In genomic region chr10:128743235-128743634, GRCm38 (mm10) we compare ENCODE assay signal across 8 mouse cellular contexts. TPM values are rescaled to one million over a fixed set of nuclear protein-coding genes. Genes with fewer than 3 reads are reported as not detected.
DNase-seq lines count a peak whose midpoint lies in the region; ATAC-seq and TF ChIP-seq lines count a peak whose summit lies in the region.

No protein-coding gene starts in this region.

- no peaks in the 10 kb centered on the region; the same call in 1 of the 2 replicates for H3K79me2 ChIP-seq in liver, adult 2 months (ENCODE audit: control insufficient read depth, insufficient read depth, low read length)
- no peaks in the 10 kb centered on the region for H3K79me2 ChIP-seq in myocyte (ENCODE audit: control insufficient read depth, insufficient read depth)

- no peak for TF ChIP-seq POLR2A in liver, adult 2 months (IDR thresholded peaks at IDR 0.05; ENCODE audit: extremely low read depth, insufficient read depth, low read length)
- TF ChIP-seq POLR2A in myocyte (IDR thresholded peaks at IDR 0.05; ENCODE audit: insufficient read length, low read depth): no peak

- peaks cover 9% of the 10 kb centered on the region for H3K4me1 ChIP-seq in liver, adult 2 months (ENCODE audit: control insufficient read depth, insufficient read depth, low read length)
- peaks cover 24% of the 10 kb centered on the region for H3K4me1 ChIP-seq in forebrain, embryonic 13.5 days
- H3K4me1 ChIP-seq in limb, embryonic 13.5 days: peaks cover 18% of the 10 kb centered on the region

- no peak for ATAC-seq in forebrain, embryonic 13.5 days
- no peak for ATAC-seq in limb, embryonic 13.5 days (ENCODE audit: low FRiP score, low read depth)

- H3K36me3 ChIP-seq in liver, adult 2 months (ENCODE audit: control insufficient read depth, insufficient read depth, low read length): no peaks in the 10 kb centered on the region
- no peaks in the 10 kb centered on the region for H3K36me3 ChIP-seq in forebrain, embryonic 13.5 days (ENCODE audit: poor library complexity, severe bottlenecking)
- H3K36me3 ChIP-seq in limb, embryonic 13.5 days: no peaks in the 10 kb centered on the region
- H3K36me3 ChIP-seq in myocyte (ENCODE audit: control insufficient read depth, insufficient read depth): no peaks in the 10 kb centered on the region

- peak overlapping the region; percentile 71 for H3K27ac ChIP-seq in liver, adult 2 months (replicated peaks; ENCODE audit: insufficient read depth, low read depth, low read length)
- H3K27ac ChIP-seq in forebrain, embryonic 13.5 days: no peak overlapping the region
- no peak overlapping the region for H3K27ac ChIP-seq in limb, embryonic 13.5 days

- H3K9ac ChIP-seq in liver, adult 2 months (ENCODE audit: low read depth, low read length): peak overlapping the region; percentile 82
- peak overlapping the region; percentile 78 for H3K9ac ChIP-seq in forebrain, embryonic 13.5 days
- peak overlapping the region; percentile 84 for H3K9ac ChIP-seq in limb, embryonic 13.5 days

- peak overlapping the region; percentile 92 for H3K4me2 ChIP-seq in forebrain, embryonic 13.5 days
- H3K4me2 ChIP-seq in limb, embryonic 13.5 days (replicated peaks): peak overlapping the region; percentile 89
- H3K4me2 ChIP-seq in myocyte (ENCODE audit: low read depth): peak overlapping the region; percentile 84

- peak overlapping the region; percentile 28 for H3ac ChIP-seq in myocyte (ENCODE audit: control insufficient read depth, insufficient read length)

- intact Hi-C loops in left cerebral cortex, postnatal 14 days (cut with DNase I): loop anchor here (5.0 kb wide), 1 partner anchor 149 kb away; the partner anchor contains the start of gene Gdf11

- no peak for DNase-seq in liver, adult 2 months (ENCODE audit: extremely low read depth, low read depth, low spot score)
- no peak for DNase-seq in liver
- DNase-seq in spleen, adult 12 weeks (ENCODE audit: low spot score): no peak
- DNase-seq in left cerebral cortex, postnatal 14 days (ENCODE audit: low spot score in 2 of 2): no peak
- no peak for DNase-seq in urinary bladder, postnatal 4 days (ENCODE audit: low spot score in 2 of 2)

- peak overlapping the region; percentile 62 for H3K4me3 ChIP-seq in liver, adult 2 months (ENCODE audit: insufficient read depth, low read depth, low read length)
- H3K4me3 ChIP-seq in forebrain, embryonic 13.5 days: peak overlapping the region; percentile 56
- peak overlapping the region; percentile 74 for H3K4me3 ChIP-seq in limb, embryonic 13.5 days
- H3K4me3 ChIP-seq in myocyte: peak overlapping the region; percentile 48

- TF ChIP-seq CTCF in liver, adult 2 months (IDR thresholded peaks at IDR 0.05; ENCODE audit: low read depth, low read length): no peak

- WGBS in liver, adult 2 months: 3% methylated on average over 7 of the region's 7 CpGs
- 6% methylated on average over 7 of the region's 7 CpGs for WGBS in forebrain, embryonic 13.5 days
- 6% methylated on average over 7 of the region's 7 CpGs for WGBS in limb, embryonic 13.5 days

- no peaks in the 10 kb centered on the region for H3K27me3 ChIP-seq in liver, adult 2 months (ENCODE audit: control insufficient read depth, insufficient read depth, low read length)
- peaks cover 57% of the 10 kb centered on the region for H3K27me3 ChIP-seq in forebrain, embryonic 13.5 days
- H3K27me3 ChIP-seq in limb, embryonic 13.5 days: peaks cover 13% of the 10 kb centered on the region
- no peaks in the 10 kb centered on the region for H3K27me3 ChIP-seq in myocyte (ENCODE audit: control insufficient read depth, insufficient read depth, insufficient read length)

- no peaks in the 10 kb centered on the region for H3K9me3 ChIP-seq in forebrain, embryonic 13.5 days (replicated peaks)
- H3K9me3 ChIP-seq in limb, embryonic 13.5 days: no peaks in the 10 kb centered on the region

TF ChIP-seq in myocyte, 11 proteins besides CTCF, POLR2A, EP300 and RAD21:
- TF ChIP-seq MYOD1 (IDR thresholded peaks at IDR 0.05; ENCODE audit: control insufficient read depth in 1 of 3, insufficient read length in 2 of 3, low read depth in 2 of 3) (no peak), USF1 (IDR thresholded peaks at IDR 0.05; ENCODE audit: low read depth) (no peak), SRF (IDR thresholded peaks at IDR 0.05; ENCODE audit: control insufficient read depth, insufficient read length, low read depth) (no peak), MAX (IDR thresholded peaks at IDR 0.05; ENCODE audit: low read depth) (no peak), TCF3 (IDR thresholded peaks at IDR 0.05; ENCODE audit: insufficient read length, low read depth) (no peak), MYOG (IDR thresholded peaks at IDR 0.05; ENCODE audit: control insufficient read depth in 1 of 3, insufficient read depth in 1 of 3, insufficient read length in 2 of 3, low read depth in 2 of 3) (no peak), TCF12 (IDR thresholded peaks at IDR 0.05; ENCODE audit: insufficient read depth, poor library complexity, severe bottlenecking) (no peak), REST (IDR thresholded peaks at IDR 0.05; ENCODE audit: insufficient read depth, insufficient read length) (no peak), POLR2AphosphoS2 (IDR thresholded peaks at IDR 0.05; ENCODE audit: insufficient read length, low read depth) (no peak), CEBPB (IDR thresholded peaks at IDR 0.05; ENCODE audit: insufficient read depth, poor library complexity, severe bottlenecking) (no peak), E2F4 (IDR thresholded peaks at IDR 0.05; ENCODE audit: insufficient read depth) (no peak)

RNA-seq across cellular contexts. Expression of gene Dgka, which starts 1.4 kb away (rescaled TPM):
- total RNA-seq in liver, adult 2 months (2014; rRNA removed): 4.1 and 6.5 TPM in 2 replicates
- 7.1 and 7.2 TPM in 2 replicates for polyA plus RNA-seq in liver, adult 2 months (2012; rRNA removed)
- polyA plus RNA-seq in forebrain, embryonic 13.5 days (2015; fragmentation: Nextera tagmentation; extraction: Ambion mirVana): 3.0 and 3.6 TPM in 2 replicates
- polyA plus RNA-seq in limb, embryonic 13.5 days (2015; fragmentation: Nextera tagmentation; extraction: Ambion mirVana): 12.0 and 12.1 TPM in 2 replicates
- polyA plus RNA-seq in myocyte (2012; fragmentation: generic; extraction: Trizol): 13.2 TPM
- 1 to 10 TPM; 4.8 to 6.3 TPM for total RNA-seq in left cerebral cortex, postnatal 14 days (2021)

RNA-seq across cellular contexts. Expression of gene Pym1, which starts 4.5 kb away (rescaled TPM):
- total RNA-seq in liver, adult 2 months (2014; rRNA removed): 9.5 and 12.7 TPM in 2 replicates
- polyA plus RNA-seq in liver, adult 2 months (2012; rRNA removed): 15.0 and 15.6 TPM in 2 replicates
- 49.6 and 50.2 TPM in 2 replicates for polyA plus RNA-seq in forebrain, embryonic 13.5 days (2015; fragmentation: Nextera tagmentation; extraction: Ambion mirVana)
- polyA plus RNA-seq in limb, embryonic 13.5 days (2015; fragmentation: Nextera tagmentation; extraction: Ambion mirVana): 44.0 and 47.9 TPM in 2 replicates
- 32.6 TPM for polyA plus RNA-seq in myocyte (2012; fragmentation: generic; extraction: Trizol)
- 10 to 100 TPM; 30.7 to 32.7 TPM for total RNA-seq in left cerebral cortex, postnatal 14 days (2021)

RNA-seq across cellular contexts. Expression of gene Cdk2, which starts 38.4 kb away (rescaled TPM):
- 4.7 and 7.6 TPM in 2 replicates for total RNA-seq in liver, adult 2 months (2014; rRNA removed)
- 7.0 and 8.3 TPM in 2 replicates for polyA plus RNA-seq in liver, adult 2 months (2012; rRNA removed)
- polyA plus RNA-seq in forebrain, embryonic 13.5 days (2015; fragmentation: Nextera tagmentation; extraction: Ambion mirVana): 69.9 and 73.7 TPM in 2 replicates
- polyA plus RNA-seq in limb, embryonic 13.5 days (2015; fragmentation: Nextera tagmentation; extraction: Ambion mirVana): 132 and 134 TPM in 2 replicates
- polyA plus RNA-seq in myocyte (2012; fragmentation: generic; extraction: Trizol): 39.9 TPM
- total RNA-seq in left cerebral cortex, postnatal 14 days (2021): 1 to 10 TPM; 4.7 to 5.1 TPM

RNA-seq across cellular contexts. Expression of gene Pmel, which starts 39.2 kb away (rescaled TPM):
- 0.09 and 0.40 TPM in 2 replicates for total RNA-seq in liver, adult 2 months (2014; rRNA removed)
- polyA plus RNA-seq in liver, adult 2 months (2012; rRNA removed): 0.72 and 0.83 TPM in 2 replicates
- polyA plus RNA-seq in forebrain, embryonic 13.5 days (2015; fragmentation: Nextera tagmentation; extraction: Ambion mirVana): 0.17 and 0.21 TPM in 2 replicates
- 2.2 and 2.3 TPM in 2 replicates for polyA plus RNA-seq in limb, embryonic 13.5 days (2015; fragmentation: Nextera tagmentation; extraction: Ambion mirVana)
- polyA plus RNA-seq in myocyte (2012; fragmentation: generic; extraction: Trizol): 0.17 TPM
- total RNA-seq in left cerebral cortex, postnatal 14 days (2021): 1 to 10 TPM in 1 of 2 experiments, under 1 TPM in 1; 0.97 to 1.2 TPM

RNA-seq across cellular contexts. Expression of gene Rab5b, which starts 47.2 kb away (rescaled TPM):
- total RNA-seq in liver, adult 2 months (2014; rRNA removed): 68.6 and 74.0 TPM in 2 replicates
- polyA plus RNA-seq in liver, adult 2 months (2012; rRNA removed): 78.8 and 80.5 TPM in 2 replicates
- 88.3 and 93.1 TPM in 2 replicates for polyA plus RNA-seq in forebrain, embryonic 13.5 days (2015; fragmentation: Nextera tagmentation; extraction: Ambion mirVana)
- 83.5 and 87.5 TPM in 2 replicates for polyA plus RNA-seq in limb, embryonic 13.5 days (2015; fragmentation: Nextera tagmentation; extraction: Ambion mirVana)
- polyA plus RNA-seq in myocyte (2012; fragmentation: generic; extraction: Trizol): 76.3 TPM
- 100 to 1,000 TPM; 117 to 123 TPM for total RNA-seq in left cerebral cortex, postnatal 14 days (2021)
